Mouse (Mus musculus): ENCODE data around the gene Wdtc1. TPM values are rescaled to one million over a fixed set of nuclear protein-coding genes. Genes with fewer than 3 reads are reported as not detected.

Wdtc1 gene
- polyA plus RNA-seq, 1 experiment from 2014 or later = 14.5 TPM

DNA sequence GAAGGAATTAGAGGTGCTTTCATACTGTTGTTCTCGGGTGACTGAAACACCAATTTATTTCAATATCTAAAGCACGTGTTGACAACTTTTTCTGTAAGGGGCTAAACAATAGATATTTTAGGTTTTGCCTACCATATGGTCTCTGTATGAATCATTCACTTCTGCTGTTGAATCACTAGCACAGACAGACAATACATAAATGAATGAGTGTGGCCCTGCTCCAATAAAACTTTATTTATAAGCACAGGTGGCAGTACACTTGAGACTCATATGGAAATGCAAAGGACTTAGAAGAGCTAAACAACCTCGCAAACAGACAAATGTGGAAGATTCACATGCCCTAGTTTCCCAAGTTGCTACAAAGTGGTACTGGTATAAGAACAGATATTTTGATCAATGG, 33.6 kb downstream of the Wdtc1 start:
- DNase-seq (ENCODE audit: low spot score) = no peak
- H3K9ac ChIP-seq (ENCODE audit: low read depth, low read length) = no peak overlapping the region
- no peak for ATAC-seq (replicated peaks; ENCODE audit: low FRiP score)
- WGBS = 92% methylated on average over 3 of the region's 3 CpGs
- H3K4me2 ChIP-seq = no peak overlapping the region
- H3K9me3 ChIP-seq (ENCODE audit: control insufficient read depth, low read length) = no peaks in the 10 kb centered on the region
- H3K4me1 ChIP-seq (replicated peaks; ENCODE audit: control insufficient read depth, insufficient read depth, low read length) = no peaks in the 10 kb centered on the region
- H3K27ac ChIP-seq (ENCODE audit: low read depth, low read length) = no peak overlapping the region
- no peak overlapping the region for H3K4me3 ChIP-seq (ENCODE audit: low read depth, low read length)
- H3K36me3 ChIP-seq (ENCODE audit: control insufficient read depth, insufficient read depth, low read length) = no peaks in the 10 kb centered on the region; the same call in 1 of the 2 replicates
- H3K27me3 ChIP-seq (replicated peaks; ENCODE audit: control insufficient read depth, insufficient read depth, low read length) = no peaks in the 10 kb centered on the region

DNA sequence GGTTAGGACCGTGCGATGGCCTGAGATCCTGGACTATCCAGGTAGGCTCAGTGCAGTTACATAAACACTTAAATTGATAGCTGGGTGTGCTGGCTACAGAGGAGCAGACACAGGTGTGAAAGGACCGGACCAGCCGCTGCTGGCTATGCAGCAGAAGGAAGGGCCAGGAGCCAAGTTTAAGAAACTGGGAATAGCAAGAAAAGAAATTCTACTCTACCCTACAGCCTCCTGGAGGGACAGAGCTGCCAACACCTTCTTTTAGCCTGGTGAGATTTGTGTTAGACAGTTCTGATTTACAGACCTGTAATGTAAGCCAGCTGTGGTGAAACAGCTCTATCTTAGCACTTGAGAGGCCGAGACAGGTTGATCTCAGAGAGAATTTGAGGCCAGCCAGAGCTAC, 37.3 kb downstream of the Wdtc1 start:
- WGBS = 88% methylated on average over 5 of the region's 5 CpGs
- Histone ChIP-seq H3K4me3 (ENCODE audit: low read depth, low read length) (no peak overlapping the region), H3K27me3 (replicated peaks; ENCODE audit: control insufficient read depth, insufficient read depth, low read length) (no peaks in the 10 kb centered on the region), H3K4me1 (replicated peaks; ENCODE audit: control insufficient read depth, insufficient read depth, low read length) (no peaks in the 10 kb centered on the region), H3K9me3 (ENCODE audit: control insufficient read depth, low read length) (no peaks in the 10 kb centered on the region), H3K27ac (ENCODE audit: low read depth, low read length) (no peak overlapping the region), H3K9ac (ENCODE audit: low read depth, low read length) (no peak overlapping the region), H3K36me3 (ENCODE audit: control insufficient read depth, insufficient read depth, low read length) (no peaks in the 10 kb centered on the region; the same call in 1 of the 2 replicates), H3K4me2 (no peak overlapping the region)
- DNase-seq (ENCODE audit: low spot score) = no peak
- ATAC-seq (replicated peaks; ENCODE audit: low FRiP score) = no peak

DNA sequence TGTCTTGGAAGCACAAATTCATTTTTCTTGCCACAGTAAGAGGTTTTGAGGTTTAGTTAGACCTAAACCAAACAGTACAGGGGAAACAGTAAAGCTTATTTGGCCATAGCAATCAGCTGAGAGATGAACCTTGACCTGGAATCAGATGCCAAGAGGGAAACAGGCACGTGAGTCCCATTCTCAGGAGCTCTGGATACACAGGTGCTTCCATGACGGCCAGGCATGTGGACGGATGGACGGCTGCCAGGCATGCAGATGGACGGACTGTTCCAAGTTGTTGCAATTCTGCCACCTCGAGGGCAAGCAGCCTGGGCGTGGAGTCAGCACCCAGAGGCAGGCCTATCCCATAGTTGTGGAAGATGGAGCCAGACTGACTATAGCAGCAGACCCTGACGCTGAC, 38.4 kb downstream of the Wdtc1 start:
- Histone ChIP-seq H3K9me3 (ENCODE audit: control insufficient read depth, low read length) (no peaks in the 10 kb centered on the region), H3K4me2 (no peak overlapping the region), H3K4me3 (ENCODE audit: low read depth, low read length) (no peak overlapping the region), H3K27me3 (replicated peaks; ENCODE audit: control insufficient read depth, insufficient read depth, low read length) (no peaks in the 10 kb centered on the region), H3K27ac (ENCODE audit: low read depth, low read length) (no peak overlapping the region), H3K36me3 (ENCODE audit: control insufficient read depth, insufficient read depth, low read length) (no peaks in the 10 kb centered on the region; the same call in 1 of the 2 replicates), H3K9ac (ENCODE audit: low read depth, low read length) (no peak overlapping the region), H3K4me1 (replicated peaks; ENCODE audit: control insufficient read depth, insufficient read depth, low read length) (no peaks in the 10 kb centered on the region)
- ATAC-seq (replicated peaks; ENCODE audit: low FRiP score) (no peak), DNase-seq (ENCODE audit: low spot score) (no peak)
- WGBS = 81% methylated on average over 8 of the region's 8 CpGs

DNA sequence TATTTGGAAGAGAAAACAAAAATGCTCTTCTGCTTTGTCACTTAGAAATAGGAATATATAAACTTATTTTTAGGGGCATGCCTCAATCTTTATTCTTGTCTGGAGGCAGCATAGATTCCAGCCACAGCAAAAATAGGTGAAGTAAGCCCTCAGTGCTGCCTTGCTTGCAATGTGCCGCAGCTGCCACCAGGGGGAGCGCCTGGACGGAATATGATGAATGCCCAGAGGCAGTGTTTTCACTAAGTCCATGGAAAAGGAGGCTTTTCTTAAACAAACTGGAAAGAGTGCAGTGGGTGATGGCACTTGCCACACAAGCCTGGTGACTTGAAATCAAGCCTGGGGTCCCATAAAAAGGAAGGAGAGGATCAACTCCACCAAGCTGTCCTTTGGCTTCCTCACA, 43.3 kb downstream of the Wdtc1 start:
- H3K27ac ChIP-seq (ENCODE audit: low read depth, low read length) = no peak overlapping the region
- peak; percentile 80 for DNase-seq (ENCODE audit: low spot score)
- no peak overlapping the region for H3K4me2 ChIP-seq
- no peaks in the 10 kb centered on the region for H3K36me3 ChIP-seq (ENCODE audit: control insufficient read depth, insufficient read depth, low read length)
- H3K9ac ChIP-seq (ENCODE audit: low read depth, low read length) = no peak overlapping the region
- no peaks in the 10 kb centered on the region for H3K9me3 ChIP-seq (ENCODE audit: control insufficient read depth, low read length)
- ATAC-seq (replicated peaks; ENCODE audit: low FRiP score) = no peak
- H3K4me1 ChIP-seq (replicated peaks; ENCODE audit: control insufficient read depth, insufficient read depth, low read length) = no peaks in the 10 kb centered on the region
- 0% methylated on average over 3 of the region's 3 CpGs for WGBS
- no peaks in the 10 kb centered on the region for H3K27me3 ChIP-seq (replicated peaks; ENCODE audit: control insufficient read depth, insufficient read depth, low read length)
- no peak overlapping the region for H3K4me3 ChIP-seq (ENCODE audit: low read depth, low read length)

DNA sequence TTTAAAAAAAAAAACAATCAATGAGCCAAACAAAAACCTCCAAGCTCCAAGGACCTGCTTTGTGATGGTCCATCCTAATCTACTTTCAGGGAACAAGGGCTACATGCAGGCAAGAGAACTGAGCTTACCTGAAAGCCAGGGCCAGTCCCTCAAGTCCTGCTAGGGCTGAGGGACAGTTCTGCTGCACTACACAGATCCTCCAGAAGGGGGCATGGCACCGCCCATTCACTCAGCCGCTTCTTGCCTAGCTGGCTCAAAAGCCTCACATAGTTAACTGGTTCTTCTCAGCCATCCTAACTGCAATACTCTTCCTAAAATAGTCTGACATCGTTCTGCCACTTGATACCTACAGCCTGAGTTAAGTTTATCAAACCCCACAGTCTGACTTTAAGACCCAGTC, 46.0 kb downstream of the Wdtc1 start:
- Histone ChIP-seq H3K27me3 (replicated peaks; ENCODE audit: control insufficient read depth, insufficient read depth, low read length) (no peaks in the 10 kb centered on the region), H3K9me3 (ENCODE audit: control insufficient read depth, low read length) (no peaks in the 10 kb centered on the region), H3K36me3 (ENCODE audit: control insufficient read depth, insufficient read depth, low read length) (no peaks in the 10 kb centered on the region), H3K9ac (ENCODE audit: low read depth, low read length) (no peak overlapping the region), H3K4me3 (ENCODE audit: low read depth, low read length) (no peak overlapping the region), H3K27ac (ENCODE audit: low read depth, low read length) (no peak overlapping the region), H3K4me2 (no peak overlapping the region), H3K4me1 (replicated peaks; ENCODE audit: control insufficient read depth, insufficient read depth, low read length) (no peaks in the 10 kb centered on the region)
- DNase-seq (ENCODE audit: low spot score) (no peak), ATAC-seq (replicated peaks; ENCODE audit: low FRiP score) (no peak)
- WGBS = 43% methylated on average over 3 of the region's 3 CpGs

DNA sequence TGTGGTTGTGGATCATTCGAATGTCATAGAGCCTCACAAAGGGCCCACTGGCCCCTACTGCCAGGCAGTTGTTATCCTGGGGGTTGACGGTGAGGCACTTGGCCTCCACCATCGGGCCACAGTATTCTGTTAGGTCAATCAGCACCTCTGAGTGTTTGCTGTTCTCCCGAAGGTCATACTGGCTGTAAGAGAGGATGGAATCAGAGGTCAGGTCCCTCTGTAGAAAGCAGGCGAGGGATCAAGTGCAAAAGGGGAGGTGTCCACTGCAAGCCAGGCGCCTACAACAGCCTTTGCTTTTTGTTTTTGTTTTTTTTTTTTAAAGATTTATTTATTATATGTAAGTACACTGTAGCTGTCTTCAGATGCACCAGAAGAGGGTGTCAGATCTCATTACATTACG, 47.5 kb downstream of the Wdtc1 start:
- H3K4me1 ChIP-seq (replicated peaks; ENCODE audit: control insufficient read depth, insufficient read depth, low read length) = no peaks in the 10 kb centered on the region
- no peaks in the 10 kb centered on the region for H3K9me3 ChIP-seq (ENCODE audit: control insufficient read depth, low read length)
- no peak overlapping the region for H3K9ac ChIP-seq (ENCODE audit: low read depth, low read length)
- no peak overlapping the region for H3K4me3 ChIP-seq (ENCODE audit: low read depth, low read length)
- no peak overlapping the region for H3K27ac ChIP-seq (ENCODE audit: low read depth, low read length)
- H3K4me2 ChIP-seq = no peak overlapping the region
- H3K27me3 ChIP-seq (replicated peaks; ENCODE audit: control insufficient read depth, insufficient read depth, low read length) = no peaks in the 10 kb centered on the region
- WGBS = 84% methylated on average over 7 of the region's 7 CpGs
- DNase-seq (ENCODE audit: low spot score) (no peak), ATAC-seq (replicated peaks; ENCODE audit: low FRiP score) (no peak)
- no peaks in the 10 kb centered on the region for H3K36me3 ChIP-seq (ENCODE audit: control insufficient read depth, insufficient read depth, low read length)

DNA sequence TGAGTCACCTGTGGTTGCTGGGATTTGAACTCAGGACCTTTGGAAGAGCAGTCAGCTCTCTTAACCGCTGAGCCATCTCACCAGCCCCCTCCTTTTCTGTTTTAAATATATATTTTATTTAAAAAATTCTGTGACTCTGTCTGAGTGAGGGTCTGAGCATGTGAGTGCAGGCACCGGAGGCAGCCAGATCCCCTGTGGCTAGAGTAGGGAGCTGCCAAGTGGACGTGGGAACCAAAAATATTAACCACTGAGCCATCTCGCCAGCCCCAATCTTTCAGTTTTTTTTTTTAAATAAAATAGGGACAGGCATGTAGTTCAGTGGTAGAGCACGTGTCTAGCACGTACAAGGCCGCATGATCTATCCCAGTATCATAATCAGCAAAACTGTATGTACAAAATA, 48.5 kb downstream of the Wdtc1 start:
- 93% methylated on average over 7 of the region's 7 CpGs for WGBS
- Histone ChIP-seq H3K4me1 (replicated peaks; ENCODE audit: control insufficient read depth, insufficient read depth, low read length) (no peaks in the 10 kb centered on the region), H3K4me2 (no peak overlapping the region), H3K36me3 (ENCODE audit: control insufficient read depth, insufficient read depth, low read length) (no peaks in the 10 kb centered on the region), H3K27ac (ENCODE audit: low read depth, low read length) (no peak overlapping the region), H3K27me3 (replicated peaks; ENCODE audit: control insufficient read depth, insufficient read depth, low read length) (no peaks in the 10 kb centered on the region), H3K9ac (ENCODE audit: low read depth, low read length) (no peak overlapping the region), H3K9me3 (ENCODE audit: control insufficient read depth, low read length) (no peaks in the 10 kb centered on the region), H3K4me3 (ENCODE audit: low read depth, low read length) (no peak overlapping the region)
- DNase-seq (ENCODE audit: low spot score) (no peak), ATAC-seq (replicated peaks; ENCODE audit: low FRiP score) (no peak)

DNA sequence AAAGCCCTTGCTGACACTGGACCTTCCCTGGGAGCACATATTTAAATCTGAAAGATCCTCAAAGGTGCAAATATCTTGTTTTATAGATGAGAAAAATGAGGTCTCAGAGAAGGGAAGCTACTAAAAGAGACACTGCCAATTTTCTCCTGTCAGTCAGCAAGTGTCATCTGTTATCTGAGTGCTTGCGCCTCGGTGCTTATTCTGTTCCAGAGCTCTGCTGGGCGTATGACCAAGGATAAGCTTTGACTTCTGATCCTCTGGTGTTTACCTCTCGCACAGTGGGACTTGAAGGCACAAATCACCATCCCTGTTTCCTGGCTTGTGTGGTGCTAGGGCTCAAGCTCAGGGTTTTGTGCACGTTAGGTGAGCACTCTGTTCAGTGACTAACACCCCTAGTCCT, 50.6 kb downstream of the Wdtc1 start:
- H3K27me3 ChIP-seq (replicated peaks; ENCODE audit: control insufficient read depth, insufficient read depth, low read length) = no peaks in the 10 kb centered on the region
- 0 out of 2 replicates have a peak, but pooled peaks cover 2% of the 10 kb centered on the region for H3K4me1 ChIP-seq (replicated peaks; ENCODE audit: control insufficient read depth, insufficient read depth, low read length)
- no peak for DNase-seq (ENCODE audit: low spot score)
- H3K27ac ChIP-seq (ENCODE audit: low read depth, low read length) = no peak overlapping the region
- H3K4me3 ChIP-seq (ENCODE audit: low read depth, low read length) = no peak overlapping the region
- no peak for ATAC-seq (replicated peaks; ENCODE audit: low FRiP score)
- no peak overlapping the region for H3K4me2 ChIP-seq
- WGBS = 65% methylated on average over 5 of the region's 5 CpGs
- H3K9ac ChIP-seq (ENCODE audit: low read depth, low read length) = no peak overlapping the region
- no peaks in the 10 kb centered on the region for H3K36me3 ChIP-seq (ENCODE audit: control insufficient read depth, insufficient read depth, low read length)
- no peaks in the 10 kb centered on the region for H3K9me3 ChIP-seq (ENCODE audit: control insufficient read depth, low read length)

DNA sequence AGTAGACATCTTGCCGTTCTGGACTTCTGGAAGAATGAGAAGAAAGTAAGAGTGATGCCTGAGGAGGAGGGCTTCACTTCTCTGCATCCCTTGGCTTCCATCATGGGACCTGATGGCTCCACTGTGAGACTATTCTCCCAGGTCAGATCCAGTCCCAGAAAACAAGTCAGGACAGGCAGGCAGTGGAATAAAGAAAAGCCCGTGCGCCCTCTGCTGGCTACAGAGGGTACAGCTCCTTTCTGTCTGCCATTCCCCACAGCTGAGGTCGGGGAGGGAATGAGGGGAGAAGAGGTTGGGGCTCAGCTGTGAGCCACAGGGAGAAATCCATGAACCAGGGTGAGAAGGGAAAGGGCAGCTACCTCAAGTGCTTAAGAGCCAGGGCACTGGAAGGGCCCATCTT, 51.5 kb downstream of the Wdtc1 start:
- Histone ChIP-seq H3K36me3 (ENCODE audit: control insufficient read depth, insufficient read depth, low read length) (no peaks in the 10 kb centered on the region), H3K27me3 (replicated peaks; ENCODE audit: control insufficient read depth, insufficient read depth, low read length) (no peaks in the 10 kb centered on the region), H3K9ac (ENCODE audit: low read depth, low read length) (no peak overlapping the region), H3K4me3 (ENCODE audit: low read depth, low read length) (no peak overlapping the region), H3K4me2 (no peak overlapping the region), H3K27ac (ENCODE audit: low read depth, low read length) (no peak overlapping the region), H3K4me1 (replicated peaks; ENCODE audit: control insufficient read depth, insufficient read depth, low read length) (0 out of 2 replicates have a peak, but pooled peaks cover 2% of the 10 kb centered on the region), H3K9me3 (ENCODE audit: control insufficient read depth, low read length) (no peaks in the 10 kb centered on the region)
- ATAC-seq (replicated peaks; ENCODE audit: low FRiP score) (no peak), DNase-seq (ENCODE audit: low spot score) (peak; percentile 70)
- WGBS = 27% methylated on average over 4 of the region's 4 CpGs
